Mouse (Mus musculus) cerebellum, adult 2 months (tissue): ENCODE measurements at regions not wholly inside any gene's neighbourhood (a gene's known extent, or its start where the extent isn't known, plus 50 kb on each side); places are given as distances from the start of the nearest gene placed in this dataset.

Experiments
- CTCF ChIP-seq: fragments of 200-500 bp; IDR thresholded peaks from 2 replicates; pipeline ENCODE4 v1.5.1; 2011; ENCODE audit warnings: low read depth, mild to moderate bottlenecking, control low read depth, low read length, moderate library complexity, borderline replicate concordance; ENCODE audit not compliant: insufficient read depth
- POLR2A ChIP-seq: fragments of 200-500 bp; IDR thresholded peaks from 2 replicates; pipeline ENCODE4 v1.6.1; 2011; ENCODE audit warnings: low read length, control low read depth, borderline replicate concordance; ENCODE audit not compliant: insufficient read depth

DNA sequence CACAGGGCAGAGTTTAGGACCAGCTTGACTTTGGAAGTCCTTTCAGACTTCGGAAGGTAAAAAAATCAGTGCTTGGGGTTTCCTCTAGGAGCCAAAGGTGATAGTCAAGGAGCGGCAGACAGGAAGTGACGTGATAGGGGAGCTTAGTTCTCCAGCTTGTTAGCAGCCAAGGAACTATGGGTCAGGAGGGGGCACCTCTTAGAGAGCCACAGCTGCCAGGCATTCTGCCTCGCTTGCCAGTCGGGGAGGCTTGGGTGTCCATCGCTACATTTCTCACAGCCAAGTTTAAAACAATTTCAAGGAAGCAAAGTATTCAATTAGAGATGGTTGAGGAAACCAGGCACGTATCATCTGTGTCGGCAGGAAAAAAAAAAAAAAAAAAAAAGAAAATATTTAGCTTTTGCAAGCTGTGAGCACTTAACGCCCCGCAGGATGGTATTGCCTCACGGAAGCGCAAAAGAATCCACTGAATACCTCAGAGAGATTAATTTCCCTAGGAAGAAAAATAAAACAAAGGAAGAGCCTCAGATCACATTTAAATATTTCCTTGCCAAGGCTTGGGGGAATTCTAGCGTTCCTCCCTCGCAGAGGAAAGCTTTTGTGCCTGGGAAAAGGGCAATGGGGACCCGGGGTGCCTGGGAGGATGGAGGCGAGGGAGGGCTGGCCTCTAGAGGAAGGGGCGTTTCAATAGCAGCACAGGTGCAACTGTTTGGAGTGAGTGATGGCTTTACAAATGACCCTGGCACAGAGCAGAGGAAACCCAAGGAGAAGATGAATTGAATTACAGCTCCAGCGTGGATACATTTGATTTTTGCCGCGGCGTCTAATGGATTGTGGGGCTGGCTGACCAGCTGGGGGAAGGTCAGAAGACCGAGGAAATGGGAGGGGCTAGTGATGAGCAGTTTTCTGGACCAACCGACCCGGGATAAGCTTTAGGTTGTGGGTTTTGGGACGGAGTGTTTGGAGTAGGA, 261.1 kb upstream of the Nr5a2 start:
- TF ChIP-seq POLR2A, result no peak
- TF ChIP-seq CTCF, result no peak
